Mouse (Mus musculus) heart, embryonic 14.5 days (tissue): Measurements from ENCODE around the gene Tgoln1. TPM values are rescaled to one million over a fixed set of nuclear protein-coding genes. Genes with fewer than 3 reads are reported as not detected.

ENCODE experiments used
- ATAC-seq: fragments of 200-750 bp; cut with Nextera tagmentation; 2 replicates; pipeline ENCODE4 v1.8.0; 2017; ENCODE audit warnings: low read depth, moderate TSS enrichment; ENCODE audit not compliant: insufficient number of reproducible peaks, insufficient read depth, low FRiP score
- H3K27ac ChIP-seq, 2 experiments: fragments of 200-500 bp in 1 of 2; fragments of 300-500 bp in 1 of 2; sonication (generic) in 1 of 2; replicated peaks in 1 of 2; 2 replicates each; pipeline ENCODE4 v1.5.1; 2012 to 2014; ENCODE audit warnings: low read depth in 2 of 2, low read length in 2 of 2, control low read depth in 1 of 2, mild to moderate bottlenecking in 1 of 2, mixed read lengths in 1 of 2; ENCODE audit not compliant: control insufficient read depth in 1 of 2, insufficient read depth in 1 of 2
- H3K27me3 ChIP-seq: fragments of 300-500 bp; sonication (generic); 2 replicates; pipeline ENCODE4 v1.6.1; 2014; ENCODE audit warnings: mild to moderate bottlenecking, low read length, control low read depth; ENCODE audit not compliant: control insufficient read depth, insufficient read depth
- H3K36me3 ChIP-seq: fragments of 300-500 bp; sonication (generic); 2 replicates; pipeline ENCODE4 v1.6.1; 2014; ENCODE audit warnings: mild to moderate bottlenecking, control low read depth, low read length, mixed read lengths; ENCODE audit not compliant: control insufficient read depth, insufficient read depth
- H3K4me1 ChIP-seq, 2 experiments: fragments of 200-500 bp in 1 of 2; fragments of 300-500 bp in 1 of 2; sonication (generic) in 1 of 2; 2 replicates each; pipeline ENCODE4 v1.6.1; 2012 to 2014; ENCODE audit warnings: low read length in 2 of 2, control low read depth in 1 of 2, mixed read lengths in 1 of 2; ENCODE audit not compliant: control insufficient read depth in 2 of 2, insufficient read depth in 2 of 2
- H3K4me2 ChIP-seq: fragments of 300-500 bp; sonication (generic); 2 replicates; pipeline ENCODE4 v1.6.1; 2014; ENCODE audit warnings: mild to moderate bottlenecking, low read length
- H3K4me3 ChIP-seq, 2 experiments: fragments of 200-500 bp in 1 of 2; fragments of 300-500 bp in 1 of 2; sonication (generic) in 1 of 2; 2 replicates each; pipeline ENCODE4 v1.5.1; 2012 to 2014; ENCODE audit warnings: low read length in 2 of 2, mild to moderate bottlenecking in 2 of 2, control low read depth in 1 of 2, low read depth in 1 of 2, moderate library complexity in 1 of 2; ENCODE audit not compliant: control insufficient read depth in 1 of 2, insufficient read depth in 1 of 2
- H3K9ac ChIP-seq: fragments of 300-500 bp; sonication (generic); 2 replicates; pipeline ENCODE4 v1.6.1; 2014; ENCODE audit warnings: mild to moderate bottlenecking, low read length
- H3K9me3 ChIP-seq: fragments of 300-500 bp; sonication (generic); 2 replicates; pipeline ENCODE4 v1.6.1; 2016; ENCODE audit warnings: low read length, control low read depth; ENCODE audit not compliant: control insufficient read depth
- WGBS: fragments of 180-500 bp; shearing (Covaris S2); extraction: QIAGEN DNeasy Blood & Tissue Kit; methylation state at CpG from one replicate; pipeline ENCODE4 v1.1.7; 2014; 5-methylcytosine and 5-hydroxymethylcytosine counted together
- polyA plus RNA-seq: library from polyadenylated mRNA; unstranded; fragments of >200 nt; fragmentation: Nextera tagmentation; extraction: Ambion mirVana; gene quantifications from 2 replicates; pipeline ENCODE4 v1.2.1, GENCODE M21; 2014

Tgoln1 gene
- polyA plus RNA-seq, 1 experiment from 2014 or later = 27.9 TPM

GRCm38 (mm10) chr6:72576041-72576440, 40.8 kb downstream of the Tgoln1 start:
- Histone ChIP-seq H3K9ac (no peak overlapping the region), H3K4me2 (no peak overlapping the region), H3K9me3 (no peaks in the 10 kb centered on the region), H3K27ac (no peak overlapping the region), H3K27me3 (no peaks in the 10 kb centered on the region), H3K4me3 (no peak overlapping the region), H3K36me3 (peaks cover 48% of the 10 kb centered on the region; the same call in 1 of the 2 replicates), H3K4me1 (no peaks in the 10 kb centered on the region)
- ATAC-seq = no peak
- 80% methylated on average over 3 of the region's 3 CpGs for WGBS

- Histone ChIP-seq H3K27me3 (no peaks in the 10 kb centered on the region), H3K36me3 (peaks cover 41% of the 10 kb centered on the region; the same call in 1 of the 2 replicates), H3K4me3 (no peak overlapping the region), H3K9ac (no peak overlapping the region), H3K27ac (no peak overlapping the region), H3K9me3 (no peaks in the 10 kb centered on the region), H3K4me2 (no peak overlapping the region), H3K4me1 (no peaks in the 10 kb centered on the region)
- 29% methylated on average over 3 of the region's 3 CpGs for WGBS
- ATAC-seq = no peak
Observed at GRCm38 (mm10) chr6:72571826-72572225, 45.0 kb downstream of the Tgoln1 start.

- no peak for ATAC-seq
- Histone ChIP-seq H3K9me3 (no peaks in the 10 kb centered on the region), H3K27me3 (no peaks in the 10 kb centered on the region), H3K36me3 (peaks cover 39% of the 10 kb centered on the region; the same call in 1 of the 2 replicates), H3K9ac (no peak overlapping the region), H3K27ac (no peak overlapping the region), H3K4me2 (no peak overlapping the region), H3K4me3 (no peak overlapping the region), H3K4me1 (0 out of 4 replicates have a peak, but pooled peaks cover 0 to 4% of the 10 kb centered on the region in 2 experiments)
- 82% methylated on average over 10 of the region's 10 CpGs for WGBS
Observed at GRCm38 (mm10) chr6:72570644-72571397, 46.0 kb downstream of the Tgoln1 start.

- no peak overlapping the region for H3K9ac ChIP-seq
- no peak for ATAC-seq
- H3K36me3 ChIP-seq = peaks cover 22% of the 10 kb centered on the region; the same call in 1 of the 2 replicates
- H3K9me3 ChIP-seq = no peaks in the 10 kb centered on the region
- 0 out of 4 replicates have a peak, but pooled peaks cover 0 to 4% of the 10 kb centered on the region in 2 experiments for H3K4me1 ChIP-seq
- H3K27me3 ChIP-seq = no peaks in the 10 kb centered on the region
- H3K4me2 ChIP-seq = no peak overlapping the region
- 83% methylated on average over 10 of the region's 10 CpGs for WGBS
- H3K4me3 ChIP-seq = no peak overlapping the region
- H3K27ac ChIP-seq = no peak overlapping the region
Observed at GRCm38 (mm10) chr6:72568736-72569135, 48.1 kb downstream of the Tgoln1 start.

- no peaks in the 10 kb centered on the region for H3K9me3 ChIP-seq
- no peak overlapping the region for H3K27ac ChIP-seq
- H3K4me2 ChIP-seq = no peak overlapping the region
- H3K4me3 ChIP-seq = no peak overlapping the region
- peaks cover 2 to 11% of the 10 kb centered on the region in 2 experiments; a peak in 3 of 4 replicates for H3K4me1 ChIP-seq
- H3K27me3 ChIP-seq = no peaks in the 10 kb centered on the region
- no peak for ATAC-seq
- WGBS = 83% methylated on average over 5 of the region's 5 CpGs
- peaks cover 12% of the 10 kb centered on the region; the same call in 1 of the 2 replicates for H3K36me3 ChIP-seq
- H3K9ac ChIP-seq = no peak overlapping the region
Observed at GRCm38 (mm10) chr6:72567508-72567907, 49.3 kb downstream of the Tgoln1 start.

- Histone ChIP-seq H3K4me3 (no peak overlapping the region), H3K9me3 (no peaks in the 10 kb centered on the region), H3K9ac (no peak overlapping the region), H3K27me3 (no peaks in the 10 kb centered on the region), H3K27ac (no peak overlapping the region), H3K36me3 (peaks cover 12% of the 10 kb centered on the region; the same call in 1 of the 2 replicates), H3K4me2 (no peak overlapping the region), H3K4me1 (peaks cover 2 to 12% of the 10 kb centered on the region in 2 experiments; a peak in 3 of 4 replicates)
- 5% methylated on average over 4 of the region's 4 CpGs for WGBS
- peak; percentile 50; the same call in 1 of the 2 replicates for ATAC-seq
Observed at GRCm38 (mm10) chr6:72566044-72566443, 50.8 kb downstream of the Tgoln1 start.

GRCm38 (mm10) chr6:72565506-72565905, 51.3 kb downstream of the Tgoln1 start:
- 79% methylated on average over 7 of the region's 7 CpGs for WGBS
- peaks cover 12% of the 10 kb centered on the region; the same call in 1 of the 2 replicates for H3K36me3 ChIP-seq
- H3K9ac ChIP-seq = no peak overlapping the region
- H3K27ac ChIP-seq = no peak overlapping the region
- no peak for ATAC-seq
- no peaks in the 10 kb centered on the region for H3K9me3 ChIP-seq
- H3K4me2 ChIP-seq = no peak overlapping the region
- H3K27me3 ChIP-seq = no peaks in the 10 kb centered on the region
- H3K4me1 ChIP-seq = peaks cover 2 to 12% of the 10 kb centered on the region in 2 experiments; a peak in 3 of 4 replicates
- no peak overlapping the region for H3K4me3 ChIP-seq
